Mouse (Mus musculus) thymus, adult 18-20 months (tissue): Measurements from ENCODE around the gene Mettl27.
"Not testable (repeated sequence)": the region's sequence is repeated elsewhere in the genome, so short reads cannot be mapped to it uniquely, and the experiment has no call there.

Experiments used
- DNase-seq, 2 experiments: peaks; one replicate each; pipeline ENCODE4 v3.0.0; 2022; ENCODE audit warnings: mixed read lengths in 2 of 2

The Mettl27 gene

DNA sequence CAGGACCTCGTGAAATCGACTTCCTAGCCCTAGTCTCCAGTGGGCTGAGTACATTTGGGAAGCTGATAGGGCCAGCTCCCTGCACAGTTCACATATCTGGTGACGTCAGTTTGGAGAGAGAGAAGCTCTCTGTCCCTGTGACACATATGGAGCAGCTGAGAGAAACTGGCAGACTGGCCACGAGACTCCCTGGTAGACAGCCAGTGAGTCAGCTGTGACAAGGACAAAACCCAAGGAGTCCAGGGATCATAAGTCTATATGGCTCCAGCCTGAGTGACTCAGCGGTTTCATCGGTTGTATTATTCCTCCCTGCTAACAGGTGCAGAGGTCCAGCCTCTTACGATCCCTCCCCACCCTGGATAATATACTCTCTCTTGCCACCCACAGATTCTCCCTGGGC, 26.9 kb downstream of the Mettl27 start:
- DNase-seq, result no peak

DNA sequence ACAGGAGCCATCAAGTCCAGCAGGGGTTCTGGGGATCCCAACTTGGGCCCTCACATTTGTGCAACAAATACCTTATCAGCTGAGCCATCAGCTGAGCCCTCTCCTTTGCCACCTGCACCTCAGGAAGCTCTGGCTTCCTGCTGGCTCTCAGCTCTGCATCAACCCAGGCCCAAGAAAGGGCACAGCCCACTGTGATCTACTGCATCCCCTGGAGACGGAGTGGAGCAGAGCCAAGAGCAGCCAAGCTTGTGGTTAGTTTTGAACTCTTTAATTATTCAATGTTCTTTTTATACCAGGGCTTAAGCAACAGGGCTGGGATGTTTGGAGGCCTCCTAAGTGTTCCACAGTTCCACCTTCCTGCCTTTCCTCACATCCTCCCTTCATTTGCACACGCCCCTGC, 28.3 kb downstream of the Mettl27 start:
- peak in 1 of 2 experiments; percentile 40 for DNase-seq

DNA sequence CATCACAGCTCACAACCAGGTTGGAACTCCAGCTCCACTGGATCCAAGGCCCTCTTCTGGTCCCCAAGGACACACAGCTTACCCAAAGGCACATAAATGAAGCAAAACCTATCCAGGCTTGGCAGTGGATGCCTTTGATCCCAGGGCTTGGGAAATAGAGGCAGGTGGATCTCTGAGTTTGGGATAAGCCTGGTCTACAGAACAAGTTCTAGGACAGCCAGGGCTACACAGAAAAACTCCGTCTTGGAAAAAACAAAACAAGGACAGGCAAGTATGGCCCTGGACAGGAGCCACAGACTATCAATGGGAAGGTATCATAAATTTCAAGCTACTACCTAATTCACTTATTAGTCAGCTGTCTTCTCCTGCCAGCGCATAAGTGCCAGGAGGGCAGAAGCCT, 29.4 kb downstream of the Mettl27 start:
- no peak for DNase-seq

DNA sequence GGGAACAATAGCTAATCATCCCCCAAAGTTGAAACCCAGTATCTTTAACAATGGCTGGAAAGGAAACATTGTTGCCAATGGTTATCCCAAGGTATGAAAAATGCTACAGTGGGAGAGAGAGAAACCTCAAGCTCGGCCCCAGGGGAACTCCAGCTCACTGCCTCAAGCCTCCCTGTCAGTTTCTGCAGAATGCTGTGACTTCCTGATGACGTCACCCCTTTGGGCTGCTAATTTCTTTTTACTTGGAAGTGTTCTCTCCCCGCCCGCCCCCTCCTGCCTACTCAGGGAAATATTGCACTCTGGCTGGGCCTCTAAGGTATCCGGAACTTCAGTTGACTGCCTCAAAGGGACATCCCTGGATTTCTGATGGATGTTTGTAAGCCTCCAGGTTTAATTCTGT, 31.4 kb downstream of the Mettl27 start:
- DNase-seq, result no peak

DNA sequence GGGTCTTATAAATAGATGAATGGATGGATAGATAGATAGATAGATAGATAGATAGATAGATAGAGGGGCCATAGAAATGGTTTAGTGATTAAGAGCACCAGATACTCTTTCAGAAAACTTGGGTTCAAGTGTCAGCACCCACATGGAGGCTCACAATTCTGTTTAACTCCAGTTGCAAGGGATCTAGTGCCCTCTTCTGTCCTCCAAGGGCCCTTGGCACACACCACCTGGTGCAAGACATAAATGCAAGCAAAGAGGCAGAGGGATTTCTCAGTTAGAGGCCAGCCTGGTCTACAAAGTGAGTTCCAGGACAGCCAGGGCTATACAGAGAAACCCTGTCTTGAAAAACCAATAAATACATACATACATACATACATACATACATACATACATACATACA, 32.5 kb downstream of the Mettl27 start:
- DNase-seq, result not testable (repeated sequence)

DNA sequence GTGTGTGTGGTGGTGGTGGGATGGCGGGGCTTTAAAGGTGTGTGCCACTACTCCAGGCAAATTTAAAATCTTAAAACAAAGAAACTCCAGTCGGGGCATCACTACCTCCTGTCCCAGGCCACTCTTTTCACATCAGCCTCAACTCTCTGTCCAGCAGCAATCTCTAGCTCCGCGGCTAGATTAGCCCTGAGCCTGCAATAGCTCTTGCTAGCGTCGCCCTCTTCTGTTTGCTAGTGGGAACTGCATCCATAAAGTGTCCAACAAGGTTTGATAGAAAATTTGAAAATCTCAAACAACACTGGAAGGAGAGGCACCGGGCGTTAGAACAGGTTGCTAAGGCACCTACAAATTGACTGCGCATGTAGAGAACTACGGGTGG, 33.3 kb downstream of the Mettl27 start:
- DNase-seq, result peak in 1 of 2 experiments; percentile 66

DNA sequence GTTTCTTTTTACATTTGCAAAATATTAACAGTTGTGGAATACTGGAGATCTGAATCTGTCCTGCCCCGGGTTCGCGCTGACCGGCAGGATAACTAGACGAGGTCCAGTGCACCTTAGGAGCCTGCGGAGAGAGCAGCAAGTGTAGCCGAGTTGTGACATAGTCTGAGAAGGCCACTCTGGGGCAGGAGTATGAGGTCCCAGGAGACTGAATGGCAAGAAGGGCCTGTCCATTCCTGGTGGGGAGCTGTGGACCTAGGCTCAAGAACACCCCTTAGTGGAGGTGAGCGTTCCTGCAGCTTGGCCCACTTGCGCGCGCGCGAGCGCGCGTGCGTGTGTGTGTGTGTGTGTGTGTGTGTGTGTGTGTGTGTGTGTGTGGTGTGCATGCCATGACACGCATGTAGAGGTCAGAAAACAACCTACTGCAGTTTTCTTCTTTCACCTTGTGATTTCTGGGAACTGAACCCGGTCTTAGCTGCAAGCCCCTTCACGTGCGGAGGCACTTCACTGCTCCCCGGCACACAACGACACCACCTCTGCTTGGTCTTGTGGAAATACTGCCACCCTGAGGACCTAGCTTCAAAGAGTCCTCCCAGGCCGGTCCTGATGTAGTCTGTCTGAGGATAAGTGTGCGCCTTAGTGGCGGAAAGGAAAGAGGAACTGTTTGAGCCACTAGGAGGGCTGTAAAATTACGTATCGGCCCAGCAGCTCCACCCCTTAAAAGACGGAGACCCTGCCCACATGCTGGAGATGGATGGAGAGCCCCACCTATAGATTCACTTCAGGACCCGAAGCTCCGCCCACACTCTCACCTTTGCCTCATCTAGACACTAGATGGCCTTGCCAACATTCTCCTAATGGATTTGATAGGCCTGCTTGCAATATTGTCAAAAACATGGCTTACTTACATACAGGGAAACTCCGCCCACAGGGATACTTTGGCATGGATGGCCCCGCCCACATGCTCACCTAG, 34.0 kb downstream of the Mettl27 start:
- DNase-seq, result peak; percentile 42 to 55

DNA sequence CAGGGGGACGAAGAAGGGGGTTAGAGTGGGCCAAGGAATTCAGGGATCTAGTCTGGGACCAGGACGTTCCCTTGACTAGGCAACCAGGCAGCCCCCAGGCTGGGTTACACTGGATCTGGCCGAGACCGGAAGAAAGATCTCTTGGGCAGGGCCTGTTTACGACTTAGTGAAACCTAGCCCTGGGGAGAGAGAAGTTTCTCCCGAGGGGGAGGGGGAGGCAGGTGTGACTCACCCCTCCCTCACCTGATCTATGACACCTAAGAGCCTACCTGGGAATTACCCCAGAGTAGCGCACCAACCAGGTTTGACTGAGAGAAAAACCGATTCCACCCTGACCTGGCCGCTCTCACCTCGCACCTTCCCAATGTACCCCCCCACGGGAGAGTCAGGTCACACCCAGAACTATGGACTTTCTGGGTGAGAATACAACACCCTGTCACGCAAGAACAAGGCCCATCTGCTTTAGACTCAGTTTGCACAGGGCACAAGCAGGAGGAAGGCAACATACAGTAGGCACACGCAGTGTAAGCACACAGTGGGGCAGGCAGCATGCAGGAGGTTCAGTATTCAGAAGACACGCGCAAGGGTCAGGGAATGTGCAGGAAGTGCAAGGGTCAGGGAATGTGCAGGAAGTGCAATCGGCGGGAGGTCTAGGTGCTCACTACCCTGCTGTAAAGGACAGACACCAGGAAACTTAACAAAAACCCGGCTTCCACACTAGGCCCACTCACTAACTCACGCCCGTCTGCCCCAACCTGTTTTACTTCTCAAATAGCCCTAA, 35.2 kb downstream of the Mettl27 start:
- DNase-seq, result peak in 1 of 2 experiments; percentile 10

DNA sequence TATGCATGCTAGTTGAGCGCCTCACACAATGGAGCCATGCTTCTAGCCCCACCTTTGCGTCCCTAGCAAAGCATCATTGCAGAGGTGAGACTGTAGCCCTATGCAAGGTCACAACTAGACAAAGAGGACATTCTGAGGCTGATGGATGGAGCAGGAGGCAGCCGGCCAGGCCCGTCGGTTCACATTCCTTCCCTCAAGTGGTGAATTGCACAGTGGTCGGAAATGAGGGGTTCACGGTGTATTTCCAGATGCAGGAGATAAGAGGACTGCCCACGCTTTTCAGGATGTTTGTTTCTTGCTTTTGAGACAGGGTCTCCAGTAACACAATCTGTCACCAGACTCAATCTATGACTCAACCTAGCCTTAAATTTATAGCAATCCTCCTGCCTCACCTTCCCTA, 38.5 kb downstream of the Mettl27 start:
- no peak for DNase-seq

DNA sequence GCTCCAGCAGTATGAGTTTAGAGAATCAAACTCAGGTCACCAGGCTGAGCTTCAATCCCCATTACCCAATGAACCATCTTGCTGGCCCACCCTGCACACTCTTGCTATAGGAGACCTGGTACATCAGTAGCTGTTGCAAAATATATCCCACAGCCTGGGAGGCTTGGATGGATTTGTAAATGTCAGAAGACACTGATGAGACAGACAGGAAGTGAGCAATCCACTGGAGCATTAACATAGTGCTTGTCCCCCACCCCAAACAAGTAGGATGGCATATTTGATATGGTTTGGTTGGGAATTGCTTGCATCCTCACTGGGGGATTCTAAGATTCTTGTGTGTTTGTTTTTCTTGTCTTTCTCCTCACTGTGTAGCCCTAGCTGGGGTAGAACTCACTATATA, 40.9 kb downstream of the Mettl27 start:
- DNase-seq, result no peak

DNA sequence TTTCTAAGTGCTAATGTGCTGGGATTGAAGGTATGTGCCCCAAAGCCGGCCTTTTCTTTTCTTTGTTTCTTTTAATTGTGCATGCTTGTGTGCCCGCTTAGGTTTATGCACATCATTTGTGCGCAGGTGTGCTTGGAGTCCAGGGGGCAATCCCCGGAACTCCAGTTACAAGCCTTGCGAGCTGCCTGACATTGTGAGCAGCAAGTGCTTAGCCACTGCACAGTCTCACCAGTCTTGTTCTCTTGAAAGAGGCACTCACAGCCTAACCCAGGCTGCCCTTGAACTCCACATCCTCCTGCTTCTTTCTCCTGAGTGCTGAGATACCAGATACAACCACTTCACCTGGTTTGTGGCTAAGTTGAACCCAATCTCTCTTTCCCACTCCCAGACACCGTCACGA, 41.4 kb downstream of the Mettl27 start:
- DNase-seq, result no peak

DNA sequence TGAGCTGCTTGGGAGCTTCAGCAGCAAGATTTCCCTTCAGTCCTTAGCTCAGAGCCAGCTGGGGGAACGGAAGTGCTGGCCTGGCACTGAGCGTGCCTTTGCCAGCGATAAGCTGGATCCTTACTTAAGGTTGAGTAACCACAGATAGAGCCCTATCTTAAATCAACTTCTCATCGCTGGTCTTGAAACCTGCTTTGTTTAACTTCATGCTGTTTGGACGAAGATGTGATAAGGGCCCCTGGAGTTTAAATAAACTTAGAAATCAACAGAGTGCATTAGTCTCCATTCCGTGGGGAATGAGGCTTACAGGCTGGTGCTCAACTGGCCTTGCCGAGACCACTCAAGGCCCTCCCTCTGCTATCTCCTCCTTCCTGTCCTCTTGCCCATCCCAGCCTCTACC, 42.1 kb downstream of the Mettl27 start:
- DNase-seq, result no peak

DNA sequence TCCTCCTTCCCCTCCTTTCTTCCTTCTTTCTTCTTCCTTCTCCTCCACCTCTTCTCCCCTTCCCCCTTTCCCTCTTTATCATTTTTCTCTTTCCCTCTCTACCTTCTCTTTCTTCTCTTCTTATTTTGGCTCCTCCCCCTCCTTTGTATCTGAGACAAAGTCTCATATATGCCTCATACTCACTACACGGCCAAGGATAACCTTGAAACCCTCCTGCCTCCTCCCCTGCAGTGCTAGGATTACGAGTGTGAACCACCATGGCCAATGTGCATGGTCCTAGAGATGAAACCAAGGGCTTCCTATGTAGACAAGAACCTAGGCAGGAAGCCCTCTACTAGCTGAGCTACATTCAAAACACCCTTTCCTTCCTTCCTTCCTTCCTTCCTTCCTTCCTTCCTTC, 42.8 kb downstream of the Mettl27 start:
- no peak for DNase-seq

DNA sequence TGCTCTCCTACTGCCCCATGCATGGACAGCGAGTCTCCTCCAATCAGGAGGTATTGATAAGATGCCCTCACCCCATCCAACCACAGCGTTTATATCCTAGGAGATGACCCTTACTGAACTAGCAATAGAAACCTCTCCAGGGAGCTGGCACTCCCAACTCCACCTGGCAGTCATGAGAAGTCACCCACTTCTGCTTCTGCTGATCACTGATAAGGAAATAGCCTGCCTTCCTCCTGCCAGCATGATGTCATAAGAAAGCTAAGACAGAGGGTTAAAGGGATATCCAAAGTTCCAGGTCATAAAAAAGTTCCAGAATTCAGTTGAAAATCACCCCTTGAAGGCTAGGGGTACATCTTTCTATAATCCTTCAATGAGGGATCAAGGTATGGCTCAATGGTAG, 44.0 kb downstream of the Mettl27 start:
- DNase-seq, result no peak

DNA sequence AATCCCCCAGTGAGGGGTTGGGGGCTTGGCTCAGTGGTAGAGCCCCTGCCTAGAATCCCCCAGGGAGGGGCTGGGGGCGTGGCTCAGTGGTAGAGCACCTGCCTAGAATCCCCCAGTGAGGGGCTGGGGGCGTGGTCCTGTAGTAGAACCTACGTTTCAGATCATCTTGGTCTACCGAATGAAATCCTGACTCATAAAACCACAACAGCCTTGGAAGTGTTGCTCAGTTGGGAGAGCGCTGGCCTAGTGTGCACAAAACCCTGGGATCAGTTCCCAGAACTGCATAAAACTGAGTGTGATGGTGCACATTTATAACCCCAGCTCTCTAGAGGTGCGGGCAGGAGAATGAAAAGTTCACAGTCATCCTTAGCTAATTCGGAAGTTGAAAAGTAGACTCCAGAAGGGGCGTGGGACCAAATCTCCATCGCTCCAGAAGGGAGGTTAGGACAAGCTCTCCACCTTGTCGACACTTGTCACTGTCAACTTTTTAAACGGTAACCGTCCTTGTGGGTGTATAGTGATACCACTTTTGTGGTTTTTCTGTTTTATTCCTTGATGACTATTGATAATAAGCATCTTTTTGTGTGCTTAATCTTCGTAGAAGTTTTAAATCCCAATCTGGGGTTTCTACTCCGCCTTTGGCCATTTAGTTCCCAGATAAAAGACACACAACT, 44.5 kb downstream of the Mettl27 start:
- no peak for DNase-seq

DNA sequence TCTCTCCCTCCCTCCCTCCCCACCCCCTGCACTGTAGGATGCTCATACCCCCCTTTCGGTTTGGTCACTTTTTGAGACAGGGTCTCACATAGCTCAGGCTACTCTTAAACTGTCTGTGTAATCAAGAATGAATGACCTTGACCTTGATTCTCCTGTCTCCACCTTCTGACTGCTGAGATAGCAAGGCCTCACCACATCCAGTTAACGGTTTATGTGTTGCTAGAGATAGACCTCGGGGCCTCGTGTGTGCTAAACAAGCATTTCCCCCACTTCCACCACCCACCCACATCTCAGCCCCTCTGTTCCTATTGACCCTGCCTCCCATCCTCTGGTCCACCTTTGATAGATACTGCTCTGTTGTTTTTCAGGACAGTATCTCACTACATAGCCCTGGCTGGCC, 45.7 kb downstream of the Mettl27 start:
- DNase-seq, result no peak

DNA sequence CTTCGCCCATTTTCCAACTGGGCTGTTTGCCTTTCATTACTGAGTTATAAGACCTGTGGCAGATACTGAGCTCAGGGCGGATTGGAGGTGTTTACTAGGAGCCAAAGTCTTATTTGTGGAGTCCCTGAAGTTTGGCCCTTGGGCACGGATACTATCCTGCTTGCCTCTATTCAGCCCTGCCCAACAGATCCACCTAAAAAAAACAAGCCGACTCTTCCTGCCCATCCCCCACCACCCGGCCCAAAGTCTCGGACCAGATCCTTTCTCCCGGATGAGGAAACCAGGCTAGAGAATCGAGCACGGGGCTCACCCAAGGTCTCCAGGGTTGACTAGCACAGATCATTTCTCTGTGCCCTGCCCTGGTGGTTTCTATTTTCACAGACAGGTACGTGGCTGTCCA, 49.0 kb downstream of the Mettl27 start:
- no peak for DNase-seq

DNA sequence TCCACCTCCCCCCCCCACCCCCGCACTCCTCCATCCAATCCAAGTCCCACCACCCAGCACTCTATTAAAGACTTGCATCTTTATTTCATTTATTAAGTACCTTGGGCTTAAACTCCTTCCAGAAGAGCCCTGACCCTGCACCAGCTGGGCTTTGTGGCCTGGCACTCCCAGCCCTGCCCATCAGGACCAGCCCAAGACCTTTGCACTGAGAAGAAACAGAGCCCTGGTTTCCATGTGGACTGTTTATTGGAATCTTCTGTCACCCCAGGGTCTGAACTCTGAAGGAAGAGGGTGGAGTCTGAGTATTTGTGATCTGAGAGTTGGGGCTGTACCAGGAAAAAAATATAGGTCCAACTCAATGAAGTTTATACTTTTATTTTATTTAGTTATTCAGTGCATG, 50.9 kb downstream of the Mettl27 start:
- DNase-seq, result no peak

DNA sequence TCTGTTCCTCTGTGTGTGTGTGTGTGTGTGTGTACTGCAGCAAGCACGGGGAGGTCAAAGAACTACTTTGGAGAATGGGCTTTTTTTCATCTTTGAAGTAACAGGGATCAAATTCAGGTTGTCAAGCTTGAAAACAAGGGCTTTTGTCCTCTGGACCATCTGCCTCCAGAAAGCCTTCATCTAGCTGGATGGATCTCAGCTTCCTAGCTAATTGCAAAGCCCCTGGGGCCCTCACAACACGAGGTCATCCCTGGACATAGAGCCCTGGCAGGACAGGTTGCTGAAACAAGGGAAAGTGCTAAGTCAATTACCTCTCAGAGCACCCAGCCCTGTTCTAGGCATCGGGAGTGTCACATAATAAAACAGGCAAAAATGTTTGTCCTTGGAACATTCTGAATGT, 51.6 kb downstream of the Mettl27 start:
- DNase-seq, result no peak

DNA sequence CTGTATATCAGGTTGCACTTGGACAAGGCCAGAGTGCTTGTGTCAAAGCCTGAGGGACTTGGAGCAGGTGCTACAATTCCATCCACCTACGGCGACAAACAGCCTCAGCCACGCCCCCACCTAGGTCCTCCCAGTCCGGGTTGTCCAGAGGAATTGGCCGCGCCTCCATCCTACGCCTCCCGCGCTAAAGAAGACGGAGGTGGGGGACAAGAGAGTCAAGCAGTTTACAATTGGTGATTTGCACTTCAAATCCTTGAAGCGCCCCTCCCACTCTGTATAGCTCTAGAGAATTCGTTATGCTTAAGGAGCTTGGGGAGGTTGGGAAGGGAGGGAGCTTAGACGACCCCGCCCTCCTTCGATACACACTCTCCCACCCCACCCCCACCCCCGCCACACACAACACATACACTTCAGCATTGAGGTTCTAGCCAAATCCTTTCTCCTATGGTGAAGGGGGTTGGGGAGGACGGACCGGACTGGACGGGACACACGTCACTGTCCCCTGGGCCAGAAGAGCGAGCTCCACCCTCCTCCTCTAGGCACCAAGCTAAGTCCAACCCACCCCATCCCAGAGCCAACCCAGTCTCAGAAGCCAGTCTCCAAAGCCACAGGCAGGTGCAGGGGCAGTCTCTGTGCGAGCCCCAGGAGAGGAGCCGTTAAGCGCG, 53.6 kb downstream of the Mettl27 start, which contains the start of gene Cldn3:
TSS of gene Cldn3 (plus strand) at position 582 of the 665 bp plus-strand sequence.
- DNase-seq, result no peak

DNA sequence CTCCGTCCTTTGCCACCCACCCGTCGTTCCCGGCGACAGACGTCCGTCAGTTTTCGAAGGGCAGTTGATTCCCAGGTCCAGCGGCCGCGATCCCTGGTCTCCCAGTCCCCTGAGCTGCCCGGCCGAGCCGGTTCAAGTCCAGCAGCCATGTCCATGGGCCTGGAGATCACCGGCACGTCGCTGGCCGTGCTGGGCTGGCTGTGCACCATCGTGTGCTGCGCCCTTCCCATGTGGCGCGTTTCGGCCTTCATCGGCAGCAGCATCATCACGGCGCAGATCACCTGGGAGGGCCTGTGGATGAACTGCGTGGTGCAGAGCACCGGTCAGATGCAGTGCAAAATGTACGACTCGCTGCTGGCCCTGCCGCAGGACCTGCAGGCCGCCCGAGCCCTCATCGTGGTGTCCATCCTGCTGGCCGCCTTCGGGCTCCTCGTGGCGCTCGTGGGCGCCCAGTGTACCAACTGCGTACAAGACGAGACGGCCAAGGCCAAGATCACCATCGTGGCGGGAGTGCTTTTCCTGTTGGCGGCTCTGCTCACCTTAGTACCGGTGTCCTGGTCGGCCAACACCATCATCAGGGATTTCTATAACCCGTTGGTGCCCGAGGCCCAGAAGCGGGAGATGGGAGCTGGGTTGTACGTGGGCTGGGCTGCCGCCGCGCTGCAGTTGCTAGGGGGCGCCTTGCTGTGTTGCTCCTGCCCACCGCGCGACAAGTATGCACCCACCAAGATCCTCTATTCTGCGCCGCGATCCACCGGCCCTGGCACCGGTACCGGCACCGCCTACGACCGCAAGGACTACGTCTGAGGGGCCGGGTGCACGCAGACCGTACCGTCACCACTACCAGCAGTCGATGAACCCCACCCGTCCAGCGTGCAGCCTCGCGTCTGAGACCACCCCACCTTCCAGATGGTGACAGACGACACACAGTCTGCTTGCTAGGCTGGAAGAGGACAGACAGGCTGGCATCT, 54.4 kb downstream of the Mettl27 start:
- DNase-seq, result no peak

DNA sequence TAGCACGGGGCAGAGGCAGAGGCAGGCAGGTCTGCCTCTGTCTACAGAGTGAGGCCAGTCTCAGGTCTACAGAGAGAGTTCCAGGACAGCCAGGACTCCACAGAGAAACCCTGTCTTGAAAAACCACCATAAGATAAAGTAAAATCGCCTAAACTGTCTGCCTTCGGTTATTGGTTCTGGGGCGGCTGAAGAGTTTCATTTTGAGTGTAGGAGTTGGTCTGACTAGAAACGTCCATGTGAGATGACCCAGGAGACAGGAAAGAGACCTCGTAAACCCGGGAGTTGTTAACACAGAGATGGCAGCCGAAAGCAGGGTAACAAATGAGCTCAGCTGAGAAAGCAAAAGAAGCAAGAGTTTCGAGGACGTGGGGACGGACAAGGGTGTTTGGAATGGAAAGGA, 57.0 kb downstream of the Mettl27 start:
- DNase-seq, result no peak
